Mouse (Mus musculus) large intestine, adult 2 months (tissue): ENCODE results near the gene Ttc1. TPM values are rescaled to one million over a fixed set of nuclear protein-coding genes. Genes with fewer than 3 reads are reported as not detected.

Experiments
- DNase-seq: peaks from one replicate; pipeline ENCODE4 v3.0.0-alpha.2; 2012; ENCODE audit warnings: low read depth, low spot score
- WGBS: fragments of 180-500 bp; shearing (Covaris S2); methylation state at CpG from one replicate; pipeline ENCODE4 v1.1.7; 2018; 5-methylcytosine and 5-hydroxymethylcytosine counted together
- polyA plus RNA-seq: library from polyadenylated mRNA; depleted of rRNA; stranded (reverse); fragments of >200 nt; gene quantifications from 2 replicates; pipeline ENCODE4 v1.2.3, GENCODE M21; 2012; rRNA removed

Gene Ttc1
- polyA plus RNA-seq: 11.7 and 11.8 TPM in 2 replicates

DNA sequence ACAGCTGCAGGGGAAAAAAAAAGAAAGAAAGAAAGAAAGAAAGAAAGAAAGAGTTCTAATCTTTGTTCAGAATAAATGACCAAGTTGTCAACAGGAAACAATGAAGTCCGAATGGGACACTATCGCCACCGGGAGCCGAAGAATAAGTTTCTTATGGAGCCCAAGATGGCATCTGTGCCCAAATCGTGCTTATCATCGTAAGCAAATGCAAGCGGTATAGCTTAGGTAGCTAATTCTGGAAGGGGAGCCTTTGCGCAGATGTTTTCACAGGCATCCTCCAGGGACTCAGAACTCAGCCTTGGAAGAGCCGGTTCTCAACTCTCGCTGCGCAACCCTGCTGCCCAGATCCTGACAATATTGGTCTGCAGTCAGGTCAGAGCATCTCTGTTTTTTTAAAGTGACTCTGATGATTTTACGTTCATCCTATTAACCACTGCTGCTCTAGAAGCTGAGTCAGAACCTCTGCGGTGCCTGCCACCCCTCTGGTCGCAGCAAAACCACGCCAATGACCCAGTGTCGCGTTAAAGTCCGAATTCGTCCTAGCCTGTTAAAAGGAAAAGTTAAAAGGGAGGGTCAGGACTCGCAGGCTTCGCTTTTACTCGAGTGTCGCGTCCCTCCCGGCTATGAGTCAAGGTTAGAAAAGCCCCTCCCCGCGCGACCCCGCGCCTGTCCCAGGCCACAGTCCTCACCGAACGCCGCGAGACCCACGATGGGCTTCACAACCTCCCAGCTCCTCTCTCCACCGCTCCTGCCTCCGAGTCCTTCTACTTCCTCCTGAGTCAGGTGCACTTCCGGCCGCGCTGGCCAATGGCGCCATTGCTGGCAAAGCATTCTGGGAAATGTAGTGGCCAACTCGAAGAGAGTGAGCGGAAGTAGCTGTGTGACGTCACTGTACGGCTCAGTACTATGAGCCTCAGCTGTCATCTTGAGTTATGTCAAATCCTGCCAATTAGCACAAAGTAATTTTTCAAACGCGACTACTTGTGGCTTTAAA lies at the start of gene Ttc1:
Gene Ttc1 (minus strand): TSS at position 776 of the 994 bp plus-strand sequence.
- WGBS: 1% methylated on average over 47 of the region's 47 CpGs

DNA sequence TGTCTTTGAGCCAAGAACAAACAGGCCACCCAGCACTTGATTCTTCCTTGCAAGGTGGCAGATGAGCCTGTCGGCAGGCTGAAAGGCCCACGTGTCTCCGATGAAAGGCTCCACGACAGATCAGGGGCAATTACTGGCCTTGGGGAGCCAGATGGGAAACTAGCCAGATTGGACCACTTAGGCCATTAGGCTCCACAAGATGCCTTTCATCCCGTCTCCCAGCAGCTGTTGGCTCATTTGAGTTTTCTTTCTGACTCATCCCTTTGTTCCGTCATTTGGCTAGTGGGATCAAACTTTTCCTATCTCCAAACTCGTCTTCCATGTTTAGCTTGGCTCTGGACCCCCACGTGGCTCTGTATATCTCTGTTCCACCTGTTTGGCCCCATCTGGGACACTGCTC lies 48.2 kb upstream of the Ttc1 start:
- 61% methylated on average over 8 of the region's 8 CpGs for WGBS
- no peak for DNase-seq

More for the DNA sequence above, at the start of gene Ttc1:
- peak; percentile 98 for DNase-seq

DNA sequence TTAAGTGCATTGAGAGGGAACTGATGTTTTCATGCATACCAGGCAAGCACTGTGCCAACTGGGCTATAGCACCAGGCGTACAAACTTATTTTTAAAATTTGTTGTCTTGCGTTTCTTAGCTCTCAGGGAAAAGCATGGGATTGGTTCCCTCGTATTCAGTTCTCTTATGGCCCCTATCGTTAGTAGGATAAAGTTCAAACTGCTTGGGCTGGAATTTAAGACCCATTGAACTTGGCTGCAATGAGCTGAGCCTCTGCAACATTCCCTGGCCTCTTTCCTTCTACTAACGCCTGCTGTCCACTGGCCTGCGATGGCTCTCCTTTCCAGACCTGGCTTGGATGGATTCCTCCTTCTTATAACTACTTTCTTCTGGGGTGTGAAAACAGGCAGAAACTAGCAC lies 42.6 kb upstream of the Ttc1 start:
- no peak for DNase-seq
- 39% methylated on average over 6 of the region's 6 CpGs for WGBS

DNA sequence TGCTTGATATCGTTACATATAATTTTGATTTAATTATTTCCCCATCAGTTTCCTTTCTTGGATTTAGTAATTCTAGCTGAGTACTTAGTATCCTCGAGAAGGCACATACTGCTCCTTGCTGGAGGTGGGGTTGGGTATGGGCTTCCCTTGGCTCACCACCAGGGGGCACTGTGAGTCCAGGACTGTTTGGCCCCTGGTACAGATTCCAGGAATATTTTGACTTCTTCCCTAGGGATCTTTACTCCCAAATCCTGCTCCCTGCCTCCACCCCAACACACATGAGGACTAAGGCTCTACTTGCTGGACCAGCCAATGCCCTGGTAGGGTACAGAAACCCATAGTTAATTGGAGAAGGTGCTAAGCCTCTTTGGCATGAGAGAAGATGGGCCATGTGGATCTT lies 36.0 kb upstream of the Ttc1 start:
- WGBS: 8% methylated on average over 2 of the region's 2 CpGs
- DNase-seq: peak; percentile 18

DNA sequence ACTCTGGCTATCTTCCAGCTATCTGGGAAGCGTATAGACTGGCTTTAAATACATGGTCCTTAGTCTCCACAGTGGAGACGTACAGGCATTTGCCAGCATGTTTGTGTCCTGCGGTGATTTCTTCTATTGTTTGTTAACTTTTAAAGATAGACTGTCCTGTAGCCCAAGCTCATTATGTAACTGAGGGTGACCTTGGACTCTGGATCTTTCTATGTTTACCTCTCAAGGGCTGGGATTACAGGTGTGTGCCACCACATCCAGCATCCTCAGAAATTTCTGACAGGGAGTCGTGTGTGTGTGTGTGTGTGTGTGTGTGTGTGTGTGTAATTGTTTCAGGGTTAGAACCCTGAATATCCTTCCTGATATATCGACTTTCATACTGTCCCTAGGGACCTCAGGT lies 35.3 kb upstream of the Ttc1 start:
- no peak for DNase-seq
- WGBS: 39% methylated on average over 5 of the region's 5 CpGs

DNA sequence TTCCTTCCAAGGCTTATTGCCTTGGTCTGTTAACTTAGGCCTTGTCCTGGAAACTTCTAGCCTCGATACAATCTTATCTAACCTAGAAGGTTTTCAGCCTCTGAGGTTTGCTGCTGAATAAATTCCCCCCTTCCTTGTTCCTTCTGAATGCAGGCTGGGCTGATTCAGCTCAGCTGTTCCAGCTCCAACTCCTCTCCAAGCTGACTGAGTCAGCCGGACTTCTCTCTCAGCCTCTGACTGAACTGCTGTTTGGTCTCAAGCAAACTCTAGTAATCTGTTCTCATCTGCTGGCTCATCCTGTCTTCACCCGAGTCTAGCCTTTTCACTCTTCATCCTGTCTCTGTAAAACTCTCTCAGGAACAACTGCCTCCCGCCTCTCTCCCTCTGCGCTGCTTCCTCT lies 31.7 kb upstream of the Ttc1 start:
- WGBS: 62% methylated on average over 5 of the region's 5 CpGs
- no peak for DNase-seq

DNA sequence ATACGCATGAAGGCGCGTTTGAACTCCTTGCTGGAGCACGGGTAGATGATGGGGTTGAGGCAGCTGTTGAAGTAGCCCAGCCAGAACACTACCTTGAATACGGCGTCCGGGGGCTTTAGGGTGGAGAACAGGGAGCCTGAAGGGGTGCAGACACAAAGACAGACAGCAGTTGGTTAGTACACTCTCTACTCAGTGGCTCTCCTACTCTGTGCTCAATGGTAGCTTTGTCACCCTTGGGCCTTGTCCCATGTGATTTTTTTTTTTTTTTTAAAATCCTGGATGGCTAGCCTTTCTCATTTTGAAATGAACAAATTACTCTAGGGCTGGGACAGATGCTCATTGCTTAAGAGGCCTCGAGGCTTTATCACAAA lies 28.5 kb upstream of the Ttc1 start:
- 29% methylated on average over 8 of the region's 8 CpGs for WGBS

DNA sequence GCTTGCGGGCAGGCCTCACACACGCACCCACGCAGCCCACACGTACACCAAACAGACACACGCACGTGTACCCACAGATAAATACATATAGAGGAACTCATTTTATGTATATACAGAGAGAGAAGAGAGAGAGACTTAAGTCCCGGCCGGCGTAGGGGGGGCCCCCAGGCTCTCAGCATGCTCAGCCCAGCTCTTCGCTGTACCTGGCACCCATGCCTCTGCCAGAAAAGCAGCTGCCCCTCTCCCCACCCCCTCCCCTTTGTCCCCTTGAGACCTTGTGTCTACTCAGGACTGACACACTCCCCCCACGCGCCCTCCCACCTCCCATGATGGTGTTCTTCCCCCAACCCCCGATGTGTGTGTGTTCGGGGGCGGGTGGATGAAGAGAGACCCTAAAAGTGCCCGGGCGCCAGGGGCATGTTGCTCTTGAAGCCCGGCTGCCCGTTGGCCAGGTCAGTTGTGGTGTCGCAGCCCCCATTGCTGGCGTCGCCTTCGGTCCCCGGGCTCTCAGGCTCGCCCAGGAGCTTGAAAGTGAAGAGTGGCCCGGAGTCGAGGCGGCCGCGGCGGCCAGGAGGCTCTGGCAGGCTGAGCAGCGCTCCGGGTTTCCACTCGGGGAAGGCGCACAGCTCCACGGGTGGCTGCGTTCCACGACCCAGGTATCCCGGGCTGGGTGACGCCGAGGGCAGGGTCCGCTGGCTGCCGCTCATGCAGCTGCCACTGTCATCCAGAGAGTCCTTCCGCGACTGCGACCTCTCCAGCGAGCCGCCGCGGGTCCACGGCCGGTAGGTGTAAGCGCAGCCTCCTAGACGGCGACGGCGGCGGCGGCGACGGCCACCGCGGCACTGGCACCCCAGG lies 27.9 kb upstream of the Ttc1 start:
- DNase-seq: no peak
- WGBS: 18% methylated on average over 63 of the region's 63 CpGs

More for the DNA sequence above, 28.5 kb upstream of the Ttc1 start:
- no peak for DNase-seq

DNA sequence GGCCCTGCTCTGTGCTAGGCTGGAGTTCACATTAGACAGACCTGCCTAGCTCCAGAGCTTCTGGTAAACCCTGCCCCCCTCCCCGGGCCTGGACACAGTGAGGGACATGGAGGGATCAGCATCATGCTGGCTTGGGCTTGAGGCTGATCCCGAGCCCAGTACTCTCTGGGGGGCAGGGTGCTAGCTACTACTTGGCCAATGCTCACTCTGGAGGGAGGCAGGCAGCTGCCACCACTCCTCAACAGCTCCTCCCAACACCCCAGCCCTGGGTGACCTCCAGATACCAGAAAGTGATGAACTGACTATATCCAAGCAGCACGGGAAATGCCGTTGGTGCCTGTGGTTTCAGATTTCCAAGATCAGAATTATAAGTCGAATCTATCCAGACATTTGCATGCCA lies 25.9 kb upstream of the Ttc1 start:
- DNase-seq: no peak
- 45% methylated on average over 5 of the region's 5 CpGs for WGBS

DNA sequence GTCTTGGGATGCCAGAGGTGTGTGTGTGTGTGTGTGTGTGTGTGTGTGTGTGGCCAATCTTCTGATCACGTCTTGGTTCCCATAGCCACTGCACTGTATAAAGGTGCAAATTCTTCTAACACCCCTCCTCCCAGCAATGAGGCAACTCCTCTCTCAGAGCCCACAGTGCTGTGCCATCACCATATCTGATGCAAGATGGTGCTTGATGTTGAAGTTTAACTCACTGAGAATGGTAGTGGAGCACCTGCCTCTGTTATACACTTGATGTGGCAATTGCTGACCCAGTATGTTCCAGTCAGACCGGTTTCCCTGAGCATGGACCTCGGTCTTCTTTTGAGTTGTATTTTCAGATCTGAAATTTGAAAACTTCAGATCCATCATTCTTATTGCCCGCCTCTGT lies 22.3 kb upstream of the Ttc1 start:
- DNase-seq: no peak
- 65% methylated on average over 4 of the region's 4 CpGs for WGBS

DNA sequence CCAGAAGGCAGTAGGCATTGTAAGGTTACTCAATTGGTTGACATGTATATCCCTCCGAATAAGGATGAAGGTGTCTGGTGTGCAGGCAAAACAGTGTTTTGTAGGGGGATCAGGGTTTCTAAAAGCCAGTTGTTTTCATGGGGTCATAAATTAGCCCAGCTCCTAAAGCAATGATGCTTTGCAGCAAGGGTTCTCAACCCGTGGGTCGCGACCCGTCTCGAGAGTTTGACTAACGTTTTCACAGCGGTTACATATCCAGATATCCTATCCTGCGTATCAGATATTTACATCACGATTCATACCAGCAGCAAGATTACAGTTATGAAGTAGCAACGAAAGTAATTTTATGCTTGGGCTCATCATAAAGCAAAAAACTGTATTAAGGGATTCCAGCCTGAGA lies 19.9 kb upstream of the Ttc1 start:
- DNase-seq: no peak
- WGBS: 63% methylated on average over 11 of the region's 11 CpGs

DNA sequence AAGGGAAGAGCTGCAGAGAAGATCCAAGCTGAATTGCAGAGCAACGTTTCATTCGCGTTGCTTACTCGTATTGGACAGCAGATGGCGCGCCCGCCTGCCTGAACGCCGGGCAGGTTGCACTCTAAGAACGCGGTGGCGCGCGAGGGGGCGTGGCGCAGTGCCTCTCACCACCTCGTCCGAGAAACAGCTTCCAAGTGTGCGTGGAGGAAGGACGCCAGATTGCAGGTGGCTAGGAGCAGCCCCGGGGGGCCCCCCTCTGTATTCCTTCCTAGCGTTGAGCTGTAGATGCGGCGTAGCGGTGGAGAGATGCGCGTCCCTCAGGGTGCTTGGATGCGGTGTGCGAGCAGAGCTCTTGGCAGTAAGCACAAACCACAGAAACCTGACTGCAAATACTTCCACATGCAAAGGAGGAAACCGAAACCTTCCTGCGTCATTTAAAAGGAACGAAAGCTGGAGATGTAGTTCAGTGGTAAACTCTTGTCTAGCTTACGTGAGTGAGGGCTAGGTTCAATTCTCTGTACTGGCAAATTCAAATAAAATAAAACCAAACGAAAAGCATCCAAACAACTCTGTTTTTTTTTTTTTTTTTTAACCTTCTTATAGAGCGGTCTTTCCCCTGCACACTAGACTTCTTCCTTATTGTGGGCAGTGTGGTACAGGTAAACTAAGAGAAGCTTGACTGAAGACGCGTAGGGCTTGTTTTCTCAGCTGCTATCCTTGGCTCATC lies 19.3 kb upstream of the Ttc1 start:
- DNase-seq: peak; percentile 47
- WGBS: 2% methylated on average over 37 of the region's 37 CpGs

DNA sequence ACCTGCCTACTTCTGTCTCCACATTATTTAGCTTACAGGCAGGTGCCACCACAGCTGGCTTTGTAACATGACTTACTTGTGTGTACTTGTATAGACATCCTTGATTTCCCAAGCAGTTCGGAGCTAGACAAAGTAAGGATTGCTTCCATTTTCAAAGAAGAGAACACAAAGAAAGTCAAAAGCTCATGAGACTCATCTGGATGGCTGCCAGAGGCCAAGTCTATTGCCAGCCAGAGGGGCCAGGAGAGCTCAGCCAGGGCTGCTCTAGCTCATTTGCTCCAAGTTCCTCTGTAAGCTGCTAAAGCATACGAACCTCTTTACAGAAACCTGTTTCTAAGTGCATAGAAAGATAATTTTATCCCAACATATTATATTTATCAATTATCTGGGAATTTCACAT lies 10.6 kb upstream of the Ttc1 start:
- WGBS: 51% methylated on average over 2 of the region's 2 CpGs
- DNase-seq: no peak

DNA sequence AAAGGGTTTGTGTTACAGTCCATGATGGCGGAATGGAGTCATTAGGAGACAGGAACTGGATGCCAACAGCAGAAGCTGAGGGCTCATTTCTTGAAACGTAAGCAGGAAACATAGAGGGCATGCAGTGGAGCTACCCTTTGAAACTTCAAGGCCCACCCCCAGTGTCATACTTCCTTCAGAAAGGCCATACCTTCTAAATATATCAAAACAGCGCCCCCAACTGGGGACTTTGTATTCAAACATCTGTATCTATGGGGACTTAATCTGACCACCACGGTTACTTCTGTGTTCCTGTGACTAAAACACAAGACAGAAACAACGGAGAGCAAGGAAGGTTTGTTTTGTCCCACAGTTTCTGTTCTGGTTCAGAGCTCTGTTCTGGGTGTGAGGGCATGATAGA lies 7.6 kb upstream of the Ttc1 start:
- no peak for DNase-seq
- 57% methylated on average over 5 of the region's 5 CpGs for WGBS

DNA sequence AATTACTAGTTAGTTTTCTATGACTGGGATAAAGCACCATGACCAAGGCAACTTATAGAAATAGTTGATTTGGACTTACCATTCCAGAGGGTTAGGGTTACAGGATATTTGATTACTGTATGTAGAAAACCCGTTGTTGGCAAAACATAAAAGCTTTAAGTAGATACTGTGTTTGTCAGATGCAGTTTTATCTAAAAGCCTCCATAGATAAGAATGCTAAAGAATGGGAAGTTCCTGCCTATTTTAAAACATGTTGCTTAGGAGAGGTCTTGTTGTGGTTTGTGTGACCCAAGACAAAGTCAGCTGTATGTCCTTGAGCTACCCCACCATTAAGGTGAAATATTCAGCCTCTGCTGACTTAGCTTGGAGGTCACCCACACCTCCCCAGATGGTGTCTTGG lies 6.8 kb upstream of the Ttc1 start:
- 65% methylated on average over 1 of the region's 1 CpGs for WGBS
- DNase-seq: no peak

DNA sequence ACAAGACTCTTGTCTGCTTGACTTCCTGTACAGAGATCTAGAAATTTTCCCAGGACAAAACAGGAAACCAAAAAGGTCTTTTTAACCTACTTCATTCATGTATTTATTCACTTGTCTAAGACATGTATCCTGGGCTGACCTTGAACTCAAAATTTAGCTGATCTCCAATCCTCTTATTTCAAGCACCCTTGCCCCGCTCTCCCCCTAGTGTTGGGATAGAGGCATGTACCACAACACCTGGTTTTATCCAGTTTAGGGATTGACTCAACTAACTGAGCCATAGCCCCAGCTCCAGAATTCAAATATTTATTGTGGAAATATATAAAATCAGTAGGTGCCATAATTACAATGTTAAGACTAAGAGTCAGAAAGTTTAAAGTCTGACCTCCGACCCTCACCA lies 3.7 kb upstream of the Ttc1 start:
- DNase-seq: no peak
- 69% methylated on average over 2 of the region's 2 CpGs for WGBS

DNA sequence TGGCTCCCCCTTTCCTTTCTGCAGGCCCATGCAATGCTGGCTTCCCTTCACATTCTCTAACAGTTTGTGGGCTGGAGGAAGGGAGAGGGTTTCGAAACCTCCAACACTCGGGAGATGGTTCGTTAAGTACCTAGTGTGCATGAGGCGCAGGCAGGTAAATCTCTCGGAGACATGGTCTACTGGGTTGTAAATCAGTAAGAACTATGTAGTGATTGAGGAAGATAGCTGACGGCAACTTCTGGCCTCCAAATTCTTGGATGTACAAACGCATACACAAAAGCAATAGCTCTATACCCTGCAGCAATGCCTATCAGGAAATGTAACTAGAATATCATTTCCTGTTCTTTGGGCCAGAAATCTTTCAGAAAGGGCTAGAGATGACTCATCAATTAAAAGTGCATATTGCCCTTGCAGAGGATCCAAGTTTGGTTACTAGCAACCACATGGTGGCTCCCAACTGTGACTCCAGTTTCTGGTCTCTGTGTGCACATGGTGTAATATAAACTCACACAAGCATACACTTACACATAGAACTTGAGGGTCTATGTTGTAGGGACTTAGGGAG lies 19.0 kb downstream of the Ttc1 start:
- 44% methylated on average over 7 of the region's 7 CpGs for WGBS
- DNase-seq: no peak

DNA sequence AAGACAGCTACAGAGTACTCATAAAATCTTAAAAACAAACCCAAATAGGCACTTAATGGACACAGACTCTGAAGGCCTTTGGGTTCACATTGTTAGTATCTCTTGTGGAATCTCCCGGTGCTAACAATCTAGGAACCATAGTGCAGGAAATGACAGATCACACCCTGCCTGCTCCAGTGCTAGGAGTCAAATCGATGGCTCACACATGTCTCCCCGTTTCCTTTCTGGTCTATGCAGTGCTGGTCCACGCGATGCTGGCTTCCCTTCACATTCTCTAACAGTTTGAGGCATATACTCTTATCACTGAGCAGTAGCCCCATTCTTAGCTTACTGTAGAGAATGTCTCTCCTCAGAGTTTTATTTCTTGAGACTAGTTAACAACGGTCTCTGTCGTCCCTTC lies 20.0 kb downstream of the Ttc1 start:
- 69% methylated on average over 7 of the region's 7 CpGs for whole genome bisulfite sequencing
- no peak for DNase-seq

DNA sequence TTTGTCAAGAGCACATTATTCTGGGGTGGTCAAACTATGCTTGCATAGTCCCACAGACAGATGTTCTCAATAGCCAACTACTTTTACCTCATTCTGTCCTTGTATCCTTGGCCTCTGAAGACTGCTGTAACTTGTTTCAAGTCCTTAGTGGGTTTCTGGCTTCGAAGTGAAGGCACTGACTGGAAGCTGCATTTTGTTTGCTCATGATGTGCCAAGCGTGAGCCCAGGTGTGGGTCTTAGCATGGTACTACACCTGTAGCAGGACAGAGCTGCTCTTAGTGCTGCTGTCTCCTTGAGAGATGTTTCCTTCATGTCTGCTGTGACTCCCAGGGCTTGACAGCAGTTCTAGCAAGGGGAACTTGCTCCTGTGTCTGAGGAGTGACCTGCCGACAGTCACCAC lies 24.4 kb downstream of the Ttc1 start:
- WGBS: 84% methylated on average over 3 of the region's 3 CpGs
- no peak for DNase-seq

DNA sequence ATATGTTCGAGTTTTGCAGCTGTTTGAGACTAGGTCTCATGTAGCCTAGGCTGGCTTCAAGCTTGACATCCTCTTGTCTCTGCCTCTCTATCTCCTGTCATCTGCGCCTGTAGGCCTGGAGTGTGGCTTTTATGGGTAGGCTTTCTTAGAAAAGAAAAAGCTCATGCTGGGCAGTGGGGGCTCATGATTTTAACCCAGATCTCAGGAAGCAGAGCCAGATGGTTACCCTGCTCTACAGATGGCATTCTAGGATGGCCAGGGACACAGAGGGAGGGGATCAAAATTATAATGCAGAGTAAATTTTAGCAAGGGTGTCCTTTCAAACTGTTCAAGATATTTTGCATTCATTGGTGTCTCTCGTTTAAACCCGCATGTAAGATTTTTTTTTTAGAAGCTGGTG lies 35.6 kb downstream of the Ttc1 start:
- no peak for DNase-seq
- 95% methylated on average over 4 of the region's 4 CpGs for WGBS
